15 mouse cellular contexts compared by ENCODE assay signal in the genomic region with DNA sequence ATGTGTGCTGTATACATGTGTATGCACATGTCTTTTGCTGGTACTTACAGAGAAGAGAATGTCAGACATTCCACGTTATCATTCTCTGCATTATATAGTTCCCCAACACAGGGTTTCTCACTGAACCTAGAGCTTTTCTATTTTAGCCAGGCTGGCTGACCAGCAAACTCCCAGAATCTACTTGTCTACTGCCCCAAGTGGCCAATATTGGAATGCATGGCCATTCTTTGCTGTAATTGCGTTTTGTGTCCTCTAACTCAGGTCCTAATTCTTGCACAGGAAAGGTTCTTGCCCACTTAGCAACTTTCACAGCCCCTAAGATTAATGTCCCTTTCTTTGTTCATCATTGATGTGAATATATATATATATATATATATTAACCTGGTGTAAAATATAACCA.
DNase-seq lines count a peak whose midpoint lies in the region; ATAC-seq lines count a peak whose summit lies in the region.
"Had no signal": no experiment of that assay in that cellular context is flagged by ENCODE, and none has a peak within 500 bp of the region (broad histone marks: within the 10 kb centered on the region; RNA-seq: fewer than 3 reads in every experiment).

No protein-coding gene starts in this region.

- no peak for ATAC-seq in hindbrain, embryonic 11.5 days (ENCODE audit: low FRiP score)
- no peak for ATAC-seq in hindbrain, embryonic 14.5 days (ENCODE audit: low FRiP score)
- ATAC-seq: activated CD4-positive, CD25-positive, alpha-beta regulatory T cell, adult 4 months had no signal

- WGBS in hindbrain, embryonic 11.5 days: 47% methylated on average over 2 of the region's 2 CpGs
- 66% methylated on average over 2 of the region's 2 CpGs for WGBS in hindbrain, embryonic 14.5 days

- no peaks in the 10 kb centered on the region for H3K36me3 ChIP-seq in hindbrain, embryonic 11.5 days (ENCODE audit: control insufficient read depth, insufficient read depth, low read length)
- no peaks in the 10 kb centered on the region for H3K36me3 ChIP-seq in hindbrain, embryonic 14.5 days (replicated peaks; ENCODE audit: control insufficient read depth, insufficient read depth)
- H3K36me3 ChIP-seq: hindbrain, embryonic 15.5 days; kidney, embryonic 15.5 days; neural tube, embryonic 15.5 days had no signal

- H3K27ac ChIP-seq in hindbrain, embryonic 11.5 days (ENCODE audit: low read depth, low read length): no peak overlapping the region
- no peak overlapping the region for H3K27ac ChIP-seq in hindbrain, embryonic 14.5 days
- H3K27ac ChIP-seq: hindbrain, embryonic 15.5 days; kidney, embryonic 15.5 days; neural tube, embryonic 15.5 days had no signal

- peak; percentile 2 for DNase-seq in hindbrain, embryonic 11.5 days (ENCODE audit: low spot score)
- no peak for DNase-seq in hindbrain, embryonic 14.5 days (ENCODE audit: low spot score)
- DNase-seq in lung, postnatal 10 days: peak; percentile 3
- DNase-seq in lung, postnatal 14 days: no peak
- DNase-seq in R1 (ENCODE audit: low read depth, low spot score): peak; percentile 34
- DNase-seq in urinary bladder, postnatal 14 days (ENCODE audit: low spot score): no peak
- no peak for DNase-seq in left cerebral cortex, postnatal 4 days
- DNase-seq: cerebellum, adult 11-12 months; gastrocnemius, postnatal 36 days; thymus, adult 2 months had no signal

- no peak overlapping the region for H3K9ac ChIP-seq in hindbrain, embryonic 11.5 days (ENCODE audit: low read depth, low read length)
- no peak overlapping the region for H3K9ac ChIP-seq in hindbrain, embryonic 14.5 days
- H3K9ac ChIP-seq: hindbrain, embryonic 15.5 days; kidney, embryonic 15.5 days; neural tube, embryonic 15.5 days had no signal

- intact Hi-C loops in left cerebral cortex, postnatal 4 days (cut with DNase I): no loop called here

- no peaks in the 10 kb centered on the region for H3K4me1 ChIP-seq in hindbrain, embryonic 11.5 days (replicated peaks; ENCODE audit: control insufficient read depth, insufficient read depth, low read length)
- H3K4me1 ChIP-seq in hindbrain, embryonic 14.5 days (replicated peaks; ENCODE audit: control insufficient read depth, insufficient read depth, low read length): no peaks in the 10 kb centered on the region
- H3K4me1 ChIP-seq: hindbrain, embryonic 15.5 days; kidney, embryonic 15.5 days; neural tube, embryonic 15.5 days had no signal

- no peaks in the 10 kb centered on the region for H3K27me3 ChIP-seq in hindbrain, embryonic 11.5 days (ENCODE audit: control insufficient read depth, insufficient read depth, low read length)
- no peaks in the 10 kb centered on the region for H3K27me3 ChIP-seq in hindbrain, embryonic 14.5 days (ENCODE audit: control insufficient read depth, insufficient read depth, low read length)
- H3K27me3 ChIP-seq: hindbrain, embryonic 15.5 days; kidney, embryonic 15.5 days; neural tube, embryonic 15.5 days had no signal

- H3K4me3 ChIP-seq in hindbrain, embryonic 11.5 days (ENCODE audit: low read depth, low read length): no peak overlapping the region
- H3K4me3 ChIP-seq in hindbrain, embryonic 14.5 days (replicated peaks; ENCODE audit: low read length): no peak overlapping the region
- H3K4me3 ChIP-seq: hindbrain, embryonic 15.5 days; kidney, embryonic 15.5 days; neural tube, embryonic 15.5 days had no signal

- H3K4me2 ChIP-seq in hindbrain, embryonic 11.5 days (replicated peaks; ENCODE audit: low read depth, low read length): no peak overlapping the region
- no peak overlapping the region for H3K4me2 ChIP-seq in hindbrain, embryonic 14.5 days (replicated peaks)
- H3K4me2 ChIP-seq: hindbrain, embryonic 15.5 days; kidney, embryonic 15.5 days; liver, embryonic 11.5 days; neural tube, embryonic 15.5 days had no signal

- H3K9me3 ChIP-seq in hindbrain, embryonic 11.5 days (ENCODE audit: control insufficient read depth, low read length): no peaks in the 10 kb centered on the region
- no peaks in the 10 kb centered on the region for H3K9me3 ChIP-seq in hindbrain, embryonic 14.5 days (ENCODE audit: control insufficient read depth, low read length)
- H3K9me3 ChIP-seq: hindbrain, embryonic 15.5 days; kidney, embryonic 15.5 days; neural tube, embryonic 15.5 days had no signal

Comparison
In these comparisons a context has a peak if more than half of its experiments do, and no peak if none do; other contexts are left out.
1. DNase-seq: peak in hindbrain, embryonic 11.5 days (single experiment), lung, postnatal 10 days (single experiment) and R1 (single experiment); none in hindbrain, embryonic 14.5 days (single experiment), lung, postnatal 14 days (single experiment), urinary bladder, postnatal 14 days (single experiment) and left cerebral cortex, postnatal 4 days (single experiment).